Mouse (Mus musculus) ES-E14 (cell line): ENCODE measurements at regions not wholly inside any gene's neighbourhood (a gene's known extent, or its start where the extent isn't known, plus 50 kb on each side); places are given as distances from the start of the nearest gene placed in this dataset.

ENCODE experiments used
- CHD2 ChIP-seq: IDR thresholded peaks from 2 replicates; pipeline ENCODE4 v1.6.1; 2014; ENCODE audit warnings: mild to moderate bottlenecking, low read depth, low read length, inconsistent platforms
- HCFC1 ChIP-seq: IDR thresholded peaks from 2 replicates; pipeline ENCODE4 v1.6.1; 2012; ENCODE audit warnings: low read length, inconsistent platforms, borderline replicate concordance; ENCODE audit not compliant: insufficient read depth
- MAFK ChIP-seq: IDR thresholded peaks from 2 replicates; pipeline ENCODE4 v1.6.1; 2014; ENCODE audit warnings: mild to moderate bottlenecking, low read depth, low read length, inconsistent platforms; ENCODE audit not compliant: insufficient read depth
- ZC3H11A ChIP-seq: IDR thresholded peaks from 2 replicates; pipeline ENCODE4 v1.6.1; 2012; ENCODE audit warnings: low read depth, mild to moderate bottlenecking, inconsistent platforms, low read length, borderline replicate concordance
- ZNF384 ChIP-seq: IDR thresholded peaks from 2 replicates; pipeline ENCODE4 v1.6.1; 2012; ENCODE audit warnings: low read depth, low read length, inconsistent platforms

DNA sequence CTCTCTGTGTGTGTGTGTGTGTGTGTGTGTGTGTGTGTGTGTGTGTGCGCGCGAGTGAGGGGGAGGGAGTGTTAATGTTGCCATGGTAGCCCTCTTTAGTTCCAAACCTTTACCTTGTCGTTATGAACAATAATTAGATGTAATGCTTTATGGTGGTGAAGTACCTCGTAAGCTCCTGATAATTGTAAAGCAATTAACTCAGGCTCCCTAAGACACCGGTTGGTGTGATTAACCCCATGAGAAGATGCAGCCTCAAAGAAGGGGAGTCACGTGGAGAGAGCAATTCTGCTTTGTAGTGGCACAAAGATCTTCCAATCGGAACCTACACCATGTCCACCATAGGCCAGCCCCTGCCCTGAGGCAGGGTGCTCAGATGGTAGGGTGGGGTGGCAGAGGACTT lies 152.3 kb upstream of the Map1b start:
- TF ChIP-seq CHD2 (no peak), MAFK (no peak), HCFC1 (no peak), ZC3H11A (no peak), ZNF384 (no peak)
